Mouse (Mus musculus) ES-Bruce4 (cell line): Measurements from ENCODE around the gene Lipc. TPM values are rescaled to one million over a fixed set of nuclear protein-coding genes. Genes with fewer than 3 reads are reported as not detected.

ENCODE experiments used
- H3K27ac ChIP-seq: 2 replicates; pipeline ENCODE4 v1.5.1; 2012; ENCODE audit warnings: low read length, inconsistent platforms; ENCODE audit not compliant: insufficient read depth
- H3K27me3 ChIP-seq: 2 replicates; pipeline ENCODE4 v1.6.1; 2012; ENCODE audit warnings: mild to moderate bottlenecking, low read length, inconsistent platforms; ENCODE audit not compliant: control insufficient read depth, poor library complexity, insufficient read depth, severe bottlenecking
- H3K36me3 ChIP-seq: 2 replicates; pipeline ENCODE4 v1.6.1; 2012; ENCODE audit warnings: inconsistent platforms, mild to moderate bottlenecking, low read length, moderate library complexity; ENCODE audit not compliant: control insufficient read depth, poor library complexity, insufficient read depth, severe bottlenecking
- H3K4me1 ChIP-seq: one replicate; pipeline ENCODE4 v1.8.1; 2011; ENCODE audit warnings: low read length; ENCODE audit not compliant: control insufficient read depth, insufficient read depth
- H3K4me3 ChIP-seq: 2 replicates; pipeline ENCODE4 v1.5.1; 2011; ENCODE audit warnings: low read depth, mild to moderate bottlenecking, low read length
- H3K9ac ChIP-seq: 2 replicates; pipeline ENCODE4 v1.6.1; 2012; ENCODE audit warnings: low read depth, mild to moderate bottlenecking, inconsistent platforms; ENCODE audit not compliant: poor library complexity, severe bottlenecking
- H3K9me3 ChIP-seq: replicated peaks from 2 replicates; pipeline ENCODE4 v1.6.1; 2012; ENCODE audit warnings: mild to moderate bottlenecking, low read length, inconsistent platforms; ENCODE audit not compliant: control insufficient read depth, poor library complexity, insufficient read depth, severe bottlenecking
- CTCF ChIP-seq: IDR thresholded peaks from one replicate; pipeline ENCODE4 v1.8.1; 2011; ENCODE audit warnings: low read depth, low read length
- EP300 ChIP-seq: IDR thresholded peaks from 2 replicates; pipeline ENCODE4 v1.6.1; 2011; ENCODE audit warnings: low read depth, low read length; ENCODE audit not compliant: insufficient read depth
- POLR2A ChIP-seq: IDR thresholded peaks from one replicate; pipeline ENCODE4 v1.8.1; 2011; ENCODE audit warnings: low read length; ENCODE audit not compliant: insufficient read depth
- polyA plus RNA-seq: library from polyadenylated mRNA; stranded (reverse); fragments of >200 nt; gene quantifications from 2 replicates; pipeline ENCODE4 v1.2.4, GENCODE M21; 2011; ENCODE audit warnings: low read depth; ENCODE audit not compliant: missing spikeins, insufficient read depth, insufficient read length

Lipc gene
- not detected in 2 replicates for polyA plus RNA-seq

DNA sequence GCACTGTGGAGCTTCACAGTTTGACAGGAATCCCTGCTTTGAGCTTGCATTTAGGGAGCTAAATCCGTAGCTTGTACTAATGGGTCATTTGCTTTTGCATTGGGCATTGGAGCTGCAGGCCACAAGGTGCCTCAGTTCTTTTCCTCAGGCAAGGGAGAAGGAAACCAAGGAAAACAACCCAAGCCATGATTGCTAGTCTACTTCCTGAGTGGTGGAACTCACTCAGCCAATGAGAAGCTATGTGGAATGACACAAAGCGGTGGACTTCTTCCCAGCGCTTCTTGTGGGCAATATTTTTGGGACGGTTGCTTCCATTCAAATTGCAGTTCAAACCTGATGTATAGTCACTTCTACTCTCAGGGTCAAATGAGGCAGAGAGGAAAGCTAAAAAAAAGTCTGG, at the start of gene Lipc:
TSS of gene Lipc (minus strand) at position 101 of the 400 bp plus-strand sequence.
- Histone ChIP-seq H3K4me1 (no peaks in the 10 kb centered on the region), H3K4me3 (no peak within 1 kb of the TSS), H3K27ac (no peak within 1 kb of the TSS), H3K9ac (no peak within 1 kb of the TSS), H3K9me3 (no peaks in the 10 kb centered on the region), H3K36me3 (no peaks in the 10 kb centered on the region), H3K27me3 (no peaks in the 10 kb centered on the region)
- no peak for TF ChIP-seq CTCF
- TF ChIP-seq EP300: no peak
- TF ChIP-seq POLR2A: no peak

DNA sequence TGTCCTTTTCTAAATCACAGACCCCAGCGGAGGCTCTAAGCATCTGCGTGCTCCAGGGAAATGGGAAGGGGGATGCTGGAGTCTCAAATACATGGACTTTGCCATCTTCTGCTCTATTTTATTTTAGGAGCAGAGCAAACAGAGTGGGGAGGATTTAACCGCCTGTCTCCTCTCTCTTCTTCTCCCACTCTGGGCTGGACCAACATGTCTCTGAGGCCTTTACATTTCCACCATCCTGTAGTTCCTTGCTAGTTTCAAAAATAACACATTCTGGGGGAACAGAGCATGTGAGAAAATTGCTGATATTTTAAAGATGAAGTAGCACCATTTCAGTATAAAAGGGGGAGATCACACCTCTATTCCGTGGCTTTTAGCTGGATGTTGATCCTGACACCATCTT, 47.1 kb upstream of the Lipc start:
- Histone ChIP-seq H3K9ac (no peak overlapping the region), H3K36me3 (no peaks in the 10 kb centered on the region), H3K4me1 (no peaks in the 10 kb centered on the region), H3K27ac (no peak overlapping the region), H3K4me3 (no peak overlapping the region), H3K27me3 (no peaks in the 10 kb centered on the region), H3K9me3 (no peaks in the 10 kb centered on the region)
- no peak for TF ChIP-seq CTCF
- TF ChIP-seq EP300: no peak
- TF ChIP-seq POLR2A: no peak

DNA sequence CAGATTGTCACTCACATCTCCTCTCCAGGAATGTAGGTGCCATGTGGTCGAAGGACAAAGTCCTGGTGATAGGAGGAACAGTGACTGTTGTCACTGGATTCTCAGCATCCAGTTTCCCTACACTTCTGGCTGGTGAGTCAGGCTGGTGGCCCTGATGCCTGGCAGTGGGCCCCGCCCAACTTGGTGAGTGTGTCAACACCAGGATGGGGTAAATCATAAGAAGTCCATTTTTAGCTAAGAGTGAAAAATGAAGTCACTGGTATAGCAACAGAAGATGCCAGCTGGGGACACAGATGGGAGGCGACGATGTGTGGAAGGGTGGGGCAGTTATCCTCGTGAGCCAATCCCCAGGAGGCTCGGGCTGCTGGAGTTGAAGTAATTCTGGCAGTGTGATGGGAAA, 46.7 kb upstream of the Lipc start:
- Histone ChIP-seq H3K4me3 (no peak overlapping the region), H3K27me3 (no peaks in the 10 kb centered on the region), H3K27ac (no peak overlapping the region), H3K4me1 (no peaks in the 10 kb centered on the region), H3K36me3 (no peaks in the 10 kb centered on the region), H3K9me3 (no peaks in the 10 kb centered on the region), H3K9ac (no peak overlapping the region)
- TF ChIP-seq CTCF: no peak
- no peak for TF ChIP-seq POLR2A
- TF ChIP-seq EP300: no peak

DNA sequence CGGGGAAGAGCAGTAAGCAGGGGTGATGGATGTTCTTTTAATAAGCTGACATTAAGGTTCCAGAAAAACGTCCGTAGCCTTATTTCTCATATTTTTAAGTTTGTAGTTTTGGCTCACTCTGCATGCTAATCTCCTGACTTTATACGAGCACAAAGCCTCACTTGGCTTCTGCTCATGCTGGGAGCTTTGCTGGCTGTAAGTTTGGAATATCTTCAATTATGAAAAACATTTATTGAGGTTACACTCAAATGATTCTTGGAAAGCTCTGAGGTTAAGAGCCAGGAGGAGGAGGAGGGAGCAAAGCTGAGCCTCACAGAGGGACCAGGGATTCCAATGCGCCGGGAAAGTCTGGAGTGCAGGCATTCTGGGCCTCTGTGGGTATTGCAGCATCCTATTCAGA, 41.3 kb upstream of the Lipc start:
- H3K27ac ChIP-seq: no peak overlapping the region
- no peaks in the 10 kb centered on the region for H3K27me3 ChIP-seq
- no peaks in the 10 kb centered on the region for H3K36me3 ChIP-seq
- H3K4me3 ChIP-seq: no peak overlapping the region
- H3K9me3 ChIP-seq: no peaks in the 10 kb centered on the region
- H3K9ac ChIP-seq: no peak overlapping the region
- TF ChIP-seq CTCF (no peak), POLR2A (no peak), EP300 (no peak)
- H3K4me1 ChIP-seq: no peaks in the 10 kb centered on the region

DNA sequence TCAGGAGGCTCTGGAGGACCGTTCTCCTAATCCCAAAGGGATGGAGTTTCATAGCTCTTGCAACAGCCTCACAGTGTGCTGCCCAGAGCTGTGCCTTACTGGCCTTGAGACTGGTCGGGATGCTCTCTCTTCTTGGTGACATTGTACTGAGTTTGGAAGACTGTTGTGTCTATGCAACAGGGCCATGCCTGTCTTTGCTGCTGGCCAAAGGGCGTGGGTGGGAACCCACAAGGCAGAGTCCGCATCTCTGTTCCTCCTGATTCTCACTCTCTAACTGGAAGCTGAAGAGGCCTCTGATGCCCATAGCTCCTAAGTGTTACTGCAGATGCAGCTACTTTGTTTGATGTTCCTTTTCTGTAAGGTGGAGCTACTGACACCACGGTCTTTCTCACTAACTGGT, 39.4 kb upstream of the Lipc start:
- Histone ChIP-seq H3K9me3 (no peaks in the 10 kb centered on the region), H3K27ac (no peak overlapping the region), H3K4me3 (no peak overlapping the region), H3K36me3 (no peaks in the 10 kb centered on the region), H3K27me3 (no peaks in the 10 kb centered on the region), H3K4me1 (no peaks in the 10 kb centered on the region), H3K9ac (no peak overlapping the region)
- TF ChIP-seq CTCF: no peak
- no peak for TF ChIP-seq POLR2A
- TF ChIP-seq EP300: no peak

DNA sequence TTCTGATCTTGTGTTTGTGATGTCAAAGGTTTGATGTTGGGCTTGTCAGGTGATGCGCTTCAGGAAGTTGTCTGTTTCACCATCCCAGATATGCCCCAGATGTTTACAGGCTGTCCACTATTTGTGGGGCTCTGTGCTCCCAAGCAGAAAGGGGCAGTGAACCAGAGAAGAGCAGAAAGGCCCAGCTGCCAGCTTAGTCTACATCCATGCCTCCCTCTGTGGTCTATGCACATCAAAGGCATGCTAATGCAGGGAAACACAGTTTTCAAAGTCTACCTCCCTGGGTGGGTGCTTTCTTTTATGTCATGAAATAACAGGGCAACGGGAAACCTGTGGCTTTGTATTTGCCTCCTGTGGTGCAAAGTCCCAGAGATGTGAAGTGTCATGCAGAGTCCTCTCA, 35.2 kb upstream of the Lipc start:
- TF ChIP-seq EP300 (no peak), POLR2A (no peak), CTCF (no peak)
- Histone ChIP-seq H3K27me3 (no peaks in the 10 kb centered on the region), H3K9ac (no peak overlapping the region), H3K36me3 (no peaks in the 10 kb centered on the region), H3K4me3 (no peak overlapping the region), H3K9me3 (no peaks in the 10 kb centered on the region), H3K4me1 (no peaks in the 10 kb centered on the region), H3K27ac (no peak overlapping the region)
